Mouse (Mus musculus) bone marrow, adult 2 months (tissue): Measurements from ENCODE around the gene Pacsin3.

ENCODE experiments used
- CTCF ChIP-seq: fragments of 200-500 bp; IDR thresholded peaks from 2 replicates; pipeline ENCODE4 v1.5.1; 2011; ENCODE audit warnings: low read length, control low read depth; ENCODE audit not compliant: control insufficient read depth, insufficient read depth
- POLR2A ChIP-seq: fragments of 200-500 bp; IDR thresholded peaks from 2 replicates; pipeline ENCODE4 v1.6.1; 2011; ENCODE audit warnings: low read depth, mild to moderate bottlenecking, control low read depth, low read length, borderline replicate concordance; ENCODE audit not compliant: control insufficient read depth

DNA sequence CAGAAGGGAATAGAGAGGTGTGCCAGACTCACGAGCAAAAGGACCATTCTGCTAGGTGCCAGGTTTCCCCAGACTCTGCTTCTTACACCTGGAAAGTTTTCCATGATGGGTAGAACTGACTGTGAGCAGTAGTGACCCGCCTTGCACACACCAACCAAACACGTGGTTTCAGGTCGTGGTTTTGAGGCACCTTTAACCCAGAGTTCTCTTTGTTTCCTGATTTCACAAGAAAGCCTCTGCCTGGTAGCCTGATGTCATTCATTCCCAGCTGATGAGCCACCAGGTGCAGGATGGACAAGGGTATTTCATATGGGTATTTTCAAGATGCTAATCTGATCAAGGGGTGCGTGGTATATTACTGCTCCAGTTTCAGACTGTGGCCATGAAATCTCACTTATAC, 13.2 kb upstream of the Pacsin3 start:
- TF ChIP-seq POLR2A (no peak), CTCF (no peak)
